Mouse (Mus musculus) hindbrain, embryonic 14.5 days (tissue): ENCODE results near the gene Srr. TPM values are rescaled to one million over a fixed set of nuclear protein-coding genes. Genes with fewer than 3 reads are reported as not detected.

Source experiments
- ATAC-seq: fragments of 200-750 bp; cut with Nextera tagmentation; 2 replicates; pipeline ENCODE4 v1.8.0; 2017; ENCODE audit warnings: moderate number of reproducible peaks, mild to moderate bottlenecking, moderate TSS enrichment, moderate library complexity; ENCODE audit not compliant: low FRiP score
- DNase-seq: peaks from one replicate; pipeline ENCODE4 v3.0.0-alpha.2; 2015; ENCODE audit warnings: low spot score
- H3K27ac ChIP-seq: fragments of 300-500 bp; sonication (generic); 2 replicates; pipeline ENCODE4 v1.5.1; 2014; ENCODE audit warnings: mild to moderate bottlenecking, moderate library complexity
- H3K27me3 ChIP-seq: fragments of 300-500 bp; sonication (generic); 2 replicates; pipeline ENCODE4 v1.6.1; 2014; ENCODE audit warnings: mild to moderate bottlenecking, low read length, mixed read lengths; ENCODE audit not compliant: control insufficient read depth, insufficient read depth
- H3K36me3 ChIP-seq: fragments of 300-500 bp; sonication (generic); replicated peaks from 2 replicates; pipeline ENCODE4 v1.6.1; 2014; ENCODE audit not compliant: control insufficient read depth, insufficient read depth
- H3K4me1 ChIP-seq: fragments of 300-500 bp; sonication (generic); replicated peaks from 2 replicates; pipeline ENCODE4 v1.6.1; 2014; ENCODE audit warnings: antibody characterized with exemption, low read length, mixed read lengths; ENCODE audit not compliant: control insufficient read depth, insufficient read depth
- H3K4me2 ChIP-seq: fragments of 300-500 bp; sonication (generic); replicated peaks from 2 replicates; pipeline ENCODE4 v1.6.1; 2014; ENCODE audit warnings: mild to moderate bottlenecking, moderate library complexity
- H3K4me3 ChIP-seq: fragments of 300-500 bp; sonication (generic); replicated peaks from 2 replicates; pipeline ENCODE4 v1.5.1; 2014; ENCODE audit warnings: mild to moderate bottlenecking, low read length
- H3K9ac ChIP-seq: fragments of 300-500 bp; sonication (generic); 2 replicates; pipeline ENCODE4 v1.6.1; 2014
- H3K9me3 ChIP-seq: fragments of 300-500 bp; sonication (generic); 2 replicates; pipeline ENCODE4 v1.6.1; 2016; ENCODE audit warnings: low read length; ENCODE audit not compliant: control insufficient read depth
- WGBS: fragments of 180-500 bp; shearing (Covaris S2); extraction: QIAGEN DNeasy Blood & Tissue Kit; methylation state at CpG from one replicate; pipeline ENCODE4 v1.1.7; 2014; 5-methylcytosine and 5-hydroxymethylcytosine counted together
- polyA plus RNA-seq: library from polyadenylated mRNA; unstranded; fragments of >200 nt; fragmentation: Nextera tagmentation; extraction: Ambion mirVana; gene quantifications from 2 replicates; pipeline ENCODE4 v1.2.1, GENCODE M21; 2014

Gene Srr
- polyA plus RNA-seq, 1 experiment from 2014 or later, result 43.2 TPM

DNA sequence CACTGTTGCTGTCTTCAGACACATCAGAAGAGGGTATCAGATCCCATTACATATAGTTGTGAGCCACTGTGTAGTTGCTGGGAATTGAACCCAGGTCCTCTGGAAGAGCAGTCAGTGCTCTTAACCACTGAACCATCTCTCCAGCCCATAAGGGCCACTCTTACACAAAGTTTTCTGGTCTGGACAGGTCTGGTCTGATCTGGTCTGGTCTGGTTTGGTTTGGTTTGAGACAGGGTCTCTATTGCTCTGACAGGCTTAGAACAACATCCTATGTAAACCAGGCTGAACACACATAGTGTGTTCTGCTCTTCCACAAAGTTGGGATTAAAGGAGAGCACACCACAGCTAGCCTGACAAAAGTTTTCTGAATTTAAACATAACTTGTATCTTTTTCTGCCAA lies 30.3 kb upstream of the Srr start:
- no peaks in the 10 kb centered on the region for H3K27me3 ChIP-seq
- no peaks in the 10 kb centered on the region for H3K4me1 ChIP-seq
- H3K36me3 ChIP-seq, result peaks cover 24% of the 10 kb centered on the region; the same call in 1 of the 2 replicates
- ATAC-seq, result no peak
- no peaks in the 10 kb centered on the region for H3K9me3 ChIP-seq
- no peak overlapping the region for H3K4me2 ChIP-seq
- H3K9ac ChIP-seq, result no peak overlapping the region
- no peak overlapping the region for H3K27ac ChIP-seq
- DNase-seq, result no peak
- no peak overlapping the region for H3K4me3 ChIP-seq

DNA sequence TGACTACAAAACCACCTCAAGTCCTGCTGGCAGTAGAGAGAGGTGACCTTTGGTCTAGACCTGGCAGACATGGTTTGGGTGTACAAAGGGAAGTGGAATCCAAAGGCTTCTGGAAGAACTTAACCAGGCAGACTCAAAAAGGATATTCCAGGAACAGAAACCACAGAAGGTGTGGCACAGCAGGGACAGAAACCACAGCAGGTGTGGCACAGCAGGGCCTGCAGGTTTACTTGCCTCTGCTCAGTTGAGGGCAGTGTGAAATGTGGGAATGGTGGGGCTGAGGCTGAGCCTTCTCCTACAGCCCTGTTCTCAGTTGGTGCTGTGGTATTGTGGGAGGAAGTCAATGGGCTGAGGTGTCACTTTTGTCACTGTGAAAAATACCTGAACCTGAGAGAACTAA lies 29.2 kb upstream of the Srr start:
- no peak overlapping the region for H3K4me3 ChIP-seq
- no peak for ATAC-seq

DNA sequence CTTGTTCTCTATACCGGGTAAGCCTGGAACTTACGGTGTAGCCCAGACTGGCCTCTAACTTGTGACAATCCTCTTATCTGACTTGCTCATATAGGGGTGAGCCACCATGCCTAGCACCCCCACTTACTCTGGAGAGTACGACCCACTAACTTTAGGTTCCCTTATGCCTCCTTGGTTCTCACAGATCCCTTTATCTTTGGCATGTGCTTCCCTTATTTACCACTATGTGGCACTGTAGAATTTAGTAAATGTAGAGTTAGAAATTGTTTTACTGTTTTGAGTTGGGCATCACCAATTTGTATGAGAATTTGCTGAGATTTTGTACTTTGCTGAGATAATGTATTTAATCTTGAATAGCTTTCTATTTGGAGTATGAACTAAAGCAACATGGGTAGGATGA lies 20.6 kb upstream of the Srr start:
- 82% methylated on average over 3 of the region's 3 CpGs for WGBS
- no peak overlapping the region for H3K4me3 ChIP-seq
- peak; percentile 88 for DNase-seq

More for the DNA sequence above, 29.2 kb upstream of the Srr start:
- H3K4me1 ChIP-seq, result no peaks in the 10 kb centered on the region
- no peak overlapping the region for H3K27ac ChIP-seq
- H3K4me2 ChIP-seq, result no peak overlapping the region
- H3K9ac ChIP-seq, result no peak overlapping the region
- H3K36me3 ChIP-seq, result peaks cover 30% of the 10 kb centered on the region; the same call in 1 of the 2 replicates
- no peaks in the 10 kb centered on the region for H3K9me3 ChIP-seq
- no peak for DNase-seq
- no peaks in the 10 kb centered on the region for H3K27me3 ChIP-seq

DNA sequence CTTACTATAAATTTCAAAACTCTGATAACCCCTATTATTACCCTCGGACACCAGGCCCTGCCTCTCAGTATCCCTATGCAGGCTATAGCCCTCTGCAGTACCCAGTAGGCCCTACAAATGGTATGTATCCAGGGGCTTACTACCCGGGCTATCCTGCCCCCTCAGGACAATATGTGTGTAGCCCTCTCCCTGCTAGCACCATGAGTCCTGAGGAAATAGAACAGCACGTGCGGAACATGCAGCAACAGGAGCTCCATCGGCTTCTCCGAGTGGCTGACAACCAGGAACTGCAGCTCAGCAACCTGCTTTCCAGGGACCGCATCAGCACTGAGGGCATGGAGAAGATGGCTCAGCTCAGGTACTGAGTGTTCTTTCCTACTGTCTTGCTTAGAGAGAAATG lies 4.6 kb upstream of the Srr start:
- H3K27me3 ChIP-seq, result no peaks in the 10 kb centered on the region
- no peak for ATAC-seq
- H3K9ac ChIP-seq, result no peak overlapping the region
- H3K27ac ChIP-seq, result no peak overlapping the region
- H3K4me2 ChIP-seq, result no peak overlapping the region
- 93% methylated on average over 7 of the region's 7 CpGs for WGBS
- no peak for DNase-seq
- peaks cover 12% of the 10 kb centered on the region; the same call in 1 of the 2 replicates for H3K4me1 ChIP-seq
- H3K9me3 ChIP-seq, result no peaks in the 10 kb centered on the region
- no peak overlapping the region for H3K4me3 ChIP-seq
- peaks cover 54% of the 10 kb centered on the region for H3K36me3 ChIP-seq

More for the DNA sequence above, 20.6 kb upstream of the Srr start:
- no peaks in the 10 kb centered on the region for H3K27me3 ChIP-seq
- H3K36me3 ChIP-seq, result peaks cover 43% of the 10 kb centered on the region
- no peak for ATAC-seq
- H3K4me1 ChIP-seq, result no peaks in the 10 kb centered on the region
- no peak overlapping the region for H3K9ac ChIP-seq
- no peak overlapping the region for H3K27ac ChIP-seq
- H3K9me3 ChIP-seq, result no peaks in the 10 kb centered on the region
- H3K4me2 ChIP-seq, result no peak overlapping the region

DNA sequence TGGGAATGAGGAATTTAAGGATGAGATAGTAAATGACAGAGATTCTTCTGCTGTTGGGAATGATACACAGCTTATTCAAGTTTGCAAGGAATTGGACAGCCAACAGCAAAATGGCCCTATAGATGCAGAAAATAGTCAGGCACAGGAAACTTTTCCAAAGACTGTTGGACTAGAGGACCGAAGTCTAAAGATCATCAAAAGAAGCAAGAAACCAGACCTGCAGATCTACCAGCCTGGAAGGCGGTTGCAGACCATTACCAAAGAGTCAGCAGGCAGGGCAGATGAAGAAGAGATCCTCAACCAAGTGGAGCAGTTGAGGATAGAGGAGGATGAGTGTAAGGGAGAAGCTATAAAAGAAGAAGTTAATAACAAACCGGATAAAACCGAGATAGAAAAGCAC lies 3.4 kb upstream of the Srr start:
- 74% methylated on average over 4 of the region's 4 CpGs for WGBS
- no peak overlapping the region for H3K4me3 ChIP-seq

GRCm38 (mm10) chr11:74927236-74927725 lies 1.5 kb upstream of the Srr start:
- no peak overlapping the region for H3K27ac ChIP-seq
- no peak overlapping the region for H3K9ac ChIP-seq
- H3K9me3 ChIP-seq, result no peaks in the 10 kb centered on the region
- H3K36me3 ChIP-seq, result peaks cover 23% of the 10 kb centered on the region
- no peak overlapping the region for H3K4me3 ChIP-seq
- DNase-seq, result no peak
- H3K27me3 ChIP-seq, result no peaks in the 10 kb centered on the region
- ATAC-seq, result no peak
- H3K4me2 ChIP-seq, result 0 out of 2 replicates have a peak overlapping the region, but pooled peaks have one; percentile 8
- peaks cover 19% of the 10 kb centered on the region for H3K4me1 ChIP-seq
- WGBS, result 94% methylated on average over 2 of the region's 2 CpGs

More for the DNA sequence above, 3.4 kb upstream of the Srr start:
- Histone ChIP-seq H3K9ac (no peak overlapping the region), H3K4me2 (no peak overlapping the region), H3K36me3 (peaks cover 41% of the 10 kb centered on the region), H3K9me3 (no peaks in the 10 kb centered on the region), H3K4me1 (peaks cover 19% of the 10 kb centered on the region), H3K27ac (no peak overlapping the region), H3K27me3 (no peaks in the 10 kb centered on the region)
- no peak for DNase-seq
- ATAC-seq, result no peak

DNA sequence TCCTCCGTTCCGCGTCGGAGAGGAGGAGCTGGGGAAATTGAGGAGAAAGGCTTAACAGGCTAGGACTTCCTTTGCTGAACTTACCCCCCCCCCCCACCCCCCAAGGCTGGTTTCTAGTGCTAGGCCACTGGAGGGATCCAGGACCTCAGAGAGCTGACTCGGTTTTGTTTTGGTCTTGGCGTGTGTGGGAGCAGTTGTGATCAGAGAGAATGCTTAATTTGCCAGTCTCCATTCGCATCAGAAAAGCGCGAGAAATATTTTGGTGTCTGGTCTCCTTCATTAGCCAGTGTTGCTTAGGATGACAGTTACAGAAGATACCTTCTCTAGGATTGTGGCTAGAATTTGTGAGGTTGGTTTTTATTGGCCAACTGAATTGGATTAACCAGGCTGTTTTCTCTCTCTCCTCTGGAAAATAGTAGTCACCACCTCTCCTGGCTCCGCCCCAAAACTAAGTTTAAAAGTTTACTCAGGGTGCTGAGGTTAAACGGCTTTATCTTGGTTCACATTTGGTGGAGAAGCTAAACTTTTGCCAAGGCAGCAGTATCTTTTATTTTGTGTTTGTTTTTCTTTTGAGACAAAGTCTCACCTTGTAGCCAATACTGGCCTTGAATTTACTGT lies 749 bp upstream of the Srr start:
- H3K27ac ChIP-seq, result peak overlapping the region; percentile 96
- no peaks in the 10 kb centered on the region for H3K27me3 ChIP-seq
- H3K9ac ChIP-seq, result peak overlapping the region; percentile 81
- H3K9me3 ChIP-seq, result no peaks in the 10 kb centered on the region
- ATAC-seq, result no peak
- peaks cover 19% of the 10 kb centered on the region for H3K4me1 ChIP-seq
- peaks cover 22% of the 10 kb centered on the region for H3K36me3 ChIP-seq
- 10% methylated on average over 11 of the region's 11 CpGs for WGBS
- DNase-seq, result peak; percentile 28
- H3K4me3 ChIP-seq, result peak overlapping the region; percentile 72
- peak overlapping the region; percentile 60 for H3K4me2 ChIP-seq

- H3K27ac ChIP-seq, result no peak overlapping the region
- ATAC-seq, result no peak
- H3K27me3 ChIP-seq, result no peaks in the 10 kb centered on the region
- H3K4me1 ChIP-seq, result peaks cover 19% of the 10 kb centered on the region
- WGBS, result 64% methylated on average over 4 of the region's 4 CpGs
- no peaks in the 10 kb centered on the region for H3K9me3 ChIP-seq
- H3K4me2 ChIP-seq, result no peak overlapping the region
- H3K4me3 ChIP-seq, result no peak overlapping the region
- no peak overlapping the region for H3K9ac ChIP-seq
- DNase-seq, result no peak
- H3K36me3 ChIP-seq, result peaks cover 12% of the 10 kb centered on the region
These were observed 1.6 kb downstream of the Srr start for GRCm38 (mm10) chr11:74924149-74924548.

- DNase-seq, result no peak
- Histone ChIP-seq H3K4me1 (no peaks in the 10 kb centered on the region), H3K27me3 (no peaks in the 10 kb centered on the region), H3K36me3 (peaks cover 29% of the 10 kb centered on the region), H3K9ac (no peak overlapping the region), H3K9me3 (no peaks in the 10 kb centered on the region), H3K27ac (no peak overlapping the region), H3K4me2 (no peak overlapping the region), H3K4me3 (no peak overlapping the region)
- ATAC-seq, result no peak
- WGBS, result 86% methylated on average over 6 of the region's 6 CpGs
These were observed 6.5 kb downstream of the Srr start for GRCm38 (mm10) chr11:74919249-74919648.

DNA sequence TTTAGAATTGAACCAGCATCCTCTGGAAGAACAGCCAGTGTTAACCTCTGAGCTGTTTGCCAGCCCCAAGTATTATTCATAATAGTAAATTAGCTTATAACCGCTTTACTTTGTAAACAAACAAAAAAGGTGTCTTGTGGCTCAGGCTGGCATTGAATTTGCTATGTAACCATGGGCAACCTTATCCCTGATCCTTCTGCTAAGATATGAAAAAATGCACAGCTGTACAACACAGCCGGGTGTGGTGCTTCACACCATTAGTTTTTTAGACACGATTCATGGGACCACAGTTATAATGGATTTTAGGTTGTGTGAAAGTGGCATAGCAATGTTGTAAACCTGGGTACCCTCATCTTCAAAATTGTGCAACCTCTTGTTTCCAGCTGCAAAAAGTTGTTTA lies 13.3 kb downstream of the Srr start:
- H3K4me1 ChIP-seq, result no peaks in the 10 kb centered on the region
- H3K9me3 ChIP-seq, result no peaks in the 10 kb centered on the region
- H3K9ac ChIP-seq, result no peak overlapping the region
- peaks cover 33% of the 10 kb centered on the region for H3K36me3 ChIP-seq
- ATAC-seq, result no peak
- H3K4me2 ChIP-seq, result no peak overlapping the region
- 87% methylated on average over 3 of the region's 3 CpGs for WGBS
- DNase-seq, result no peak
- no peaks in the 10 kb centered on the region for H3K27me3 ChIP-seq
- no peak overlapping the region for H3K27ac ChIP-seq
- H3K4me3 ChIP-seq, result no peak overlapping the region
